Mouse (Mus musculus): ENCODE results near the gene Spag16. TPM values are rescaled to one million over a fixed set of nuclear protein-coding genes. Genes with fewer than 3 reads are reported as not detected.
"Not testable (repeated sequence)": the region's sequence is repeated elsewhere in the genome, so short reads cannot be mapped to it uniquely, and the experiment has no call there.

Spag16 gene
- polyA plus RNA-seq (2015; fragmentation: Nextera tagmentation; extraction: Ambion mirVana) = 1.7 and 2.2 TPM in 2 replicates

DNA sequence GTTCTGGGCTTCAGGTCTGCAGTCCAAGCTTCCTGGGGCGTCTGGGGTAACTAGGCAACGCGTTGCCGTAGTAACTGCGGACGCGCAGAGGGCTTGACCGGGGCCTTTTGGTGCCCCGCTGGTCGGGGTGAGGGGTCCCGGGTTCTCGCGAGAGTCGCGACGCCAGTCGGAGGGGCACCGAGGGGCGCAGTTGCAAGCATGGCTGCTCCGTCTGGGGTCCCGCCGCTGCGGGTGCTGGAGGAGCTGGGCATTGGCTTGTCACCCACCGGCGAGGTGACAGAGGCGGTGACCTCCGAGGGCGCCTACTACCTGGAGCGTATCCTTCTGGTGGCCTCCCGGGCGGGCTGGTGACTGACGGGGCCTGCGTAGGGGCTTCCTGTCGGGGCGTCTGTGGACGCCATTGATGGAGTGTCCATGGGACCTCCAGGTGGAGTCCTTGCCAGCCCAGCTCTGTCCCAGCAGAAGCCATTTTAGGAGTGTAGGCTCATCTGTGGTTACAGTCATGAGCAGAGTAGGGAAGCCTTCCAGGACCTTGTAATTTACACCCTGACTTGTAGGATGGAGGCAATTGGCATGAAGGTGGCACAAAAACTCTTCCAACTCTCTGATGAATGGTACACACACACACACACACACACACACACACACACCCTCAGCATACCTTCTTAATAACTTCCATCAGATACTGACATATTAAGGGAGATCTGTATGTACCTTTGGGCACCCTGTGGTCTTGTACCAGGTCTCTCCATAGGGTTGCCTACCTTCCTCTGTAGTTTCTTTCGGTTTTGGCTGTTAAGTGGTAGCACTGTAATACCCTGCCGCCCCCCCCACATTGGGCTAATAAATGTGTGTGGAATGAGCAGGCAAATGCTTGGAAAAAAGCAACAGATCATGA is at the start of gene Spag16:
Gene Spag16, plus strand, starts transcription at position 165 of the 898 bp plus-strand sequence.
- Histone ChIP-seq H3K27me3 (replicated peaks) (no peaks in the 10 kb centered on the region), H3K27ac (no peak within 1 kb of the TSS), H3K4me3 (peak within 1 kb of the TSS; percentile 46), H3K36me3 (replicated peaks) (no peaks in the 10 kb centered on the region), H3K4me2 (peak within 1 kb of the TSS; percentile 63), H3K9ac (peak within 1 kb of the TSS; percentile 42), H3K9me3 (no peaks in the 10 kb centered on the region), H3K4me1 (0 out of 2 replicates have a peak, but pooled peaks cover 4% of the 10 kb centered on the region)
- 6% methylated on average over 38 of the region's 38 CpGs for WGBS
- ATAC-seq (replicated peaks) = peak; percentile 93

DNA sequence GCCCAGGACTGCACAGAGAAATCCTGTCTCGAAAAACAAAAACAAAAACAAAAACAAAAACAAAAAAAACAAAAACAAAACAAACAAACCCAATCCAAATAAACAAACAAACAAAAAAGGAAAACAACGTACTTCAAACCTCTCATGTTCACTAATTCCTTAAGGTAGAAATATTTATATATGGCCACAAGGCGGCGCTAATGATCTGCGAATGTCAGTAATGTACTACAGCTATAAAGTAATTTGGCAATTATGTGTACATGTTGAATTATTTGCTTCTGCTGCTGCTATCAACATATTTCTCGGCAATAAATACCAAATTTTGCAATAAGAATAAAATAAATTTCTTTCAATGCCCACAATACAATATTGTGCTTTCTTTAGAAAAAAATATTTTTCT is 41.6 kb upstream of the Spag16 start:
- no peaks in the 10 kb centered on the region for H3K36me3 ChIP-seq (replicated peaks)
- no peak for ATAC-seq (replicated peaks)
- no peak overlapping the region for H3K27ac ChIP-seq
- H3K9ac ChIP-seq = no peak overlapping the region
- no peaks in the 10 kb centered on the region for H3K4me1 ChIP-seq
- 7% methylated on average over 6 of the region's 6 CpGs for WGBS
- H3K4me3 ChIP-seq = no peak overlapping the region
- H3K4me2 ChIP-seq = no peak overlapping the region
- no peaks in the 10 kb centered on the region for H3K9me3 ChIP-seq
- no peaks in the 10 kb centered on the region for H3K27me3 ChIP-seq (replicated peaks)

- H3K36me3 ChIP-seq (replicated peaks) = no peaks in the 10 kb centered on the region
Observed at GRCm38 (mm10) chr1:69786716-69787115, 40.1 kb upstream of the Spag16 start.

GRCm38 (mm10) chr1:69787379-69787778 is 39.4 kb upstream of the Spag16 start:
- H3K9ac ChIP-seq = no peak overlapping the region
- H3K27ac ChIP-seq = no peak overlapping the region
- H3K36me3 ChIP-seq (replicated peaks) = no peaks in the 10 kb centered on the region
- no peak overlapping the region for H3K4me2 ChIP-seq
- no peak for ATAC-seq (replicated peaks)
- H3K4me3 ChIP-seq = no peak overlapping the region
- no peaks in the 10 kb centered on the region for H3K27me3 ChIP-seq (replicated peaks)
- no peaks in the 10 kb centered on the region for H3K9me3 ChIP-seq
- WGBS = 86% methylated on average over 12 of the region's 12 CpGs
- H3K4me1 ChIP-seq = peaks cover 5% of the 10 kb centered on the region; the same call in 1 of the 2 replicates

More at GRCm38 (mm10) chr1:69786716-69787115, 40.1 kb upstream of the Spag16 start:
- no peak overlapping the region for H3K4me2 ChIP-seq
- no peak for ATAC-seq (replicated peaks)
- H3K27ac ChIP-seq = no peak overlapping the region
- 76% methylated on average over 6 of the region's 6 CpGs for WGBS
- H3K27me3 ChIP-seq (replicated peaks) = no peaks in the 10 kb centered on the region
- H3K9me3 ChIP-seq = no peaks in the 10 kb centered on the region
- peaks cover 5% of the 10 kb centered on the region; the same call in 1 of the 2 replicates for H3K4me1 ChIP-seq
- H3K4me3 ChIP-seq = no peak overlapping the region
- no peak overlapping the region for H3K9ac ChIP-seq

DNA sequence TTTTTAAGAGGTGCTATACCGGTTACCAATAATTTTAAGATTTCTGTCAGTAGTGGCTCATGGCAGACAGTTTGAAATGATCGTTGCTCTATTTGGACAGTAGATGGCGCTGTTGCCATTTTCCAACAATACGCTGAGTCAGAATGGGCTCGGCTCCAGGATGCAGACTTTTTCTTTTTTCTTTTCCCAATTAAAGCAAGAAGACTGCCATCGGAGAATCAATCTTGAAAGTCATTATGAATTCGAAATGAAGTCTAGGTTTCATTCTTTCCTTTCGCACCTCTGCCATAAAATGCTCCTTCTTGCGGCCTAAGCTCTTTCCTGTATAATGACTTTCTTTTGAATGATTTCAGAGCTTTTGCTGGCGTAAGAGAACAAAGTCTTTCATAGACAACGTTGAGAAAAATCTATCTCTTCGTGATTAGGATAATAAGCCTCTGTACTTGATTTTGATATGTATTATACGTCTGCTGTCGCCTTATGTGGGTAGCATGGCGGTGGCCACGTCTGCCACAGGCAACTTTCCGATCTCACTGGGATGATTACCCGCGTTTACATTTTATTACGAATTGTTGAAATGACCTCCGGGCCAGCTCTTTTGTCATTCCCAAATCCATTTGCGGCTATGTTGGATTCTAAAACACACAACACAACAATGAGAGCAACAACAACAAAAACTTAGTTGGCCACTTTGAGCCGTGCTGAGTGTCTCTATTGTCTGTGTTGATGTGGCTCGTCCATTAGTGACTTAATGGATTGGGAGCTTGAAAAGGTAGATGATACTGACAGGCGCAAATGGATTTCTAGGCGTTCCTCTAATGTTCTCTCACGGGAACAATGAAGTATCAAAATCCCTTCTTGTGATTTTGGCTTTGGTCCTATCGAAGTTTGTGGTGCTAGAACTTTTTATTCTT is 36.2 kb upstream of the Spag16 start:
- Histone ChIP-seq H3K4me2 (peak overlapping the region; percentile 50), H3K4me3 (peak overlapping the region; percentile 31), H3K27me3 (replicated peaks) (no peaks in the 10 kb centered on the region), H3K9ac (peak overlapping the region; percentile 34; the same call in 1 of the 2 replicates), H3K36me3 (replicated peaks) (no peaks in the 10 kb centered on the region), H3K4me1 (peaks cover 5% of the 10 kb centered on the region; the same call in 1 of the 2 replicates), H3K9me3 (no peaks in the 10 kb centered on the region), H3K27ac (peak overlapping the region; percentile 66)
- 19% methylated on average over 28 of the region's 28 CpGs for WGBS
- ATAC-seq (replicated peaks) = peak; percentile 82

GRCm38 (mm10) chr1:69798948-69799565 is 27.7 kb upstream of the Spag16 start:
- H3K36me3 ChIP-seq (replicated peaks) = no peaks in the 10 kb centered on the region
- no peak overlapping the region for H3K4me3 ChIP-seq
- H3K4me2 ChIP-seq = no peak overlapping the region
- no peaks in the 10 kb centered on the region for H3K27me3 ChIP-seq (replicated peaks)
- ATAC-seq (replicated peaks) = no peak
- no peaks in the 10 kb centered on the region for H3K4me1 ChIP-seq
- 90% methylated on average over 7 of the region's 7 CpGs for WGBS
- H3K27ac ChIP-seq = no peak overlapping the region
- no peaks in the 10 kb centered on the region for H3K9me3 ChIP-seq
- no peak overlapping the region for H3K9ac ChIP-seq

DNA sequence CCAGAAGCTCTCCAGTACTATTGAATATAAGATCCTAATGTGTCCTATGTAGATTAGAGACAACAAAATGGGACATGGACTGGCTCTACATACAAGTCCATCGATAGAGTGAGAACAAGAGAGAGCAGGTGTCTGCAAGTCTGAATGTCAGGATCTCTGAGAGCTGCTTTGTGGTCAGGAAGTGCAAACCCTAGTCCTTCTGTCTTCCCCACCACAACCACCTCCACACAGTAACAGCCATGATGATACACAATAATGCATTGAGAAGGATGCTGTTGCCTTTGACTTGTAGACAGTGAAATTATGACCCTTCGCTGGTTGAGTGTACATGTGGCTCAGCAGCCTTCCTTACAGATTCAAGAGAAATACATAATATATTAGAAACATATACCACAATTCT is 16.6 kb upstream of the Spag16 start:
- 95% methylated on average over 2 of the region's 2 CpGs for WGBS
- no peaks in the 10 kb centered on the region for H3K36me3 ChIP-seq (replicated peaks)
- no peaks in the 10 kb centered on the region for H3K4me1 ChIP-seq
- no peak for ATAC-seq (replicated peaks)
- no peak overlapping the region for H3K27ac ChIP-seq
- H3K4me3 ChIP-seq = no peak overlapping the region
- no peak overlapping the region for H3K4me2 ChIP-seq
- no peak overlapping the region for H3K9ac ChIP-seq
- H3K9me3 ChIP-seq = no peaks in the 10 kb centered on the region
- no peaks in the 10 kb centered on the region for H3K27me3 ChIP-seq (replicated peaks)

DNA sequence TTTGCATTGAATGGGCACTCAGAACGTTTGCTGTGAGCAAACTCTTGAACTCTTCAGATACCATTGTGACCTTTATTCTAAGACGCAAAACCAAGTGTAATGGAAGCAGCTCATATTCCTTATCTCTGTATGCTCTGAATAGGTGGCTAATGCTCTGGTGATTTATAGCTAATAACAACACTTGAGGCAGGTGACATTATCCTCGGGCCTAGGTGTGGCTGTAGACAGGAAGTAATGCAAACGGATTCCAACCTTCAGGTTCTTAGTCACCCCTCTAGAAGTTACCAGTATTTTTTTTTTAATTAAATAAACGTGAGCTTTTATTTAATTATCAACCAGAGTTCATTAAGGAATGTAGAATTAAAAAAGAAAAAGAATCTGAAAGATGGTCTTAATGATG is 1.1 kb upstream of the Spag16 start:
- not testable (repeated sequence) for H3K27ac ChIP-seq; H3K36me3 ChIP-seq (replicated peaks); H3K4me3 ChIP-seq; H3K27me3 ChIP-seq (replicated peaks); H3K9me3 ChIP-seq; H3K4me1 ChIP-seq; H3K9ac ChIP-seq; H3K4me2 ChIP-seq; ATAC-seq (replicated peaks)
- 85% methylated on average over 5 of the region's 5 CpGs for WGBS

- Histone ChIP-seq H3K9ac (no peak overlapping the region), H3K36me3 (replicated peaks) (no peaks in the 10 kb centered on the region), H3K4me1 (0 out of 2 replicates have a peak, but pooled peaks cover 4% of the 10 kb centered on the region), H3K4me3 (no peak overlapping the region), H3K27ac (no peak overlapping the region), H3K27me3 (replicated peaks) (no peaks in the 10 kb centered on the region), H3K4me2 (no peak overlapping the region), H3K9me3 (no peaks in the 10 kb centered on the region)
- 94% methylated on average over 7 of the region's 7 CpGs for WGBS
- ATAC-seq (replicated peaks) = no peak
Observed at GRCm38 (mm10) chr1:69828872-69829479, 2.2 kb downstream of the Spag16 start.

DNA sequence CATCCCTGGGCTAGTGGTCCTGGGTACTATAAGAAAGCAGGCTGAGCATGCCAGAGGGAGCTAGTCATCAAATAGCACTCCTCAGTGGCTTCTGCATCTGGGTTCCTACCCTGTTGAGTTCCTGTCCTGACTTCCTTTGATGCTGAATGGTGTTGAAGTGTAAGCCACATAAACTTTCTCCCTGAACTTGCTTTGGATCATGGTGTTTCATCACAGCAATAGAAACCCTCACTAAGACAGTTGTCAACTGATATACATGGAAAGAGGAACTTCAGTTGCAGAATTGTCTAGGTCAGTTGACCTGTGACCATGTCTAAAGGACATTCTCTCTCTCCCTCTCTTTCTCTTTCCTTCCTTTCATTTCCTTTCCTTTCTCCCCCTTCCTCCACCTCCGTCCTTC is 3.8 kb downstream of the Spag16 start:
- no peak overlapping the region for H3K4me2 ChIP-seq
- no peak for ATAC-seq (replicated peaks)
- H3K27ac ChIP-seq = no peak overlapping the region
- no peaks in the 10 kb centered on the region for H3K36me3 ChIP-seq (replicated peaks)
- H3K9me3 ChIP-seq = no peaks in the 10 kb centered on the region
- H3K4me3 ChIP-seq = no peak overlapping the region
- no peaks in the 10 kb centered on the region for H3K27me3 ChIP-seq (replicated peaks)
- H3K9ac ChIP-seq = no peak overlapping the region
- WGBS = 83% methylated on average over 1 of the region's 1 CpGs
- 0 out of 2 replicates have a peak, but pooled peaks cover 4% of the 10 kb centered on the region for H3K4me1 ChIP-seq

- 89% methylated on average over 2 of the region's 2 CpGs for WGBS
- no peak for ATAC-seq (replicated peaks)
- no peaks in the 10 kb centered on the region for H3K27me3 ChIP-seq (replicated peaks)
Observed at GRCm38 (mm10) chr1:69831002-69831401, 4.2 kb downstream of the Spag16 start.

More at GRCm38 (mm10) chr1:69831002-69831401, 4.2 kb downstream of the Spag16 start:
- Histone ChIP-seq H3K4me2 (no peak overlapping the region), H3K9ac (no peak overlapping the region), H3K4me3 (no peak overlapping the region), H3K9me3 (no peaks in the 10 kb centered on the region), H3K27ac (no peak overlapping the region), H3K36me3 (replicated peaks) (no peaks in the 10 kb centered on the region), H3K4me1 (peaks cover 6% of the 10 kb centered on the region; the same call in 1 of the 2 replicates)

All from midbrain, embryonic 15.5 days (tissue).